Mouse (Mus musculus) ES-Bruce4 (cell line): ENCODE measurements around the gene Col4a4.

Experiments used
- CTCF ChIP-seq: IDR thresholded peaks from one replicate; pipeline ENCODE4 v1.8.1; 2011; ENCODE audit warnings: low read depth, low read length
- EP300 ChIP-seq: IDR thresholded peaks from 2 replicates; pipeline ENCODE4 v1.6.1; 2011; ENCODE audit warnings: low read depth, low read length; ENCODE audit not compliant: insufficient read depth
- POLR2A ChIP-seq: IDR thresholded peaks from one replicate; pipeline ENCODE4 v1.8.1; 2011; ENCODE audit warnings: low read length; ENCODE audit not compliant: insufficient read depth

- no peak for TF ChIP-seq CTCF
- TF ChIP-seq POLR2A, result no peak
- TF ChIP-seq EP300, result no peak
Observed at GRCm38 (mm10) chr1:82429061-82429460, 157.6 kb downstream of the Col4a4 start.
